Mouse (Mus musculus) urinary bladder, postnatal 10 days (tissue): ENCODE measurements around the gene Vmn1r33.
"Not testable (repeated sequence)": the region's sequence is repeated elsewhere in the genome, so short reads cannot be mapped to it uniquely, and the experiment has no call there.

Experiments
- DNase-seq: peaks from one replicate; pipeline ENCODE4 v3.0.0; 2022; ENCODE audit warnings: low spot score

Gene Vmn1r33

DNA sequence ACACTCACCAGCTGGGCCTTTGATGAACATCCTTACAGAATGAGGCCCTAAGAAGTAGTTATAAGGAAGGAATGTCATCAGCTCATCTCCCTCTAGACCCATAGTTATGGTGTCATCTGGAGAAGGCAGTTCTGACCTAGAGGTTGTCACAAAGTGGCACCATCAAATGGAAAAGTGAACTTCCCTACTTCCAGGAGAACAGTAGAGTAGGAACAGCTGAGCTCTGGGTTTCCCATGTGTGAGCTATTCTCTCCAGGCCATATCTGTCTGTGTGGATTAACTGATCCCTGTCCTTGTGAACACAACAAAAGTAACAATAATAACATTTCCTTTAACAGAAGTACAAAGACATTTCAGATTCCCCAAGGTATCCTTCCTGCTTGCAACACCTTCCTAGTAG, at the start of gene Vmn1r33:
Gene Vmn1r33 (minus strand): TSS at position 101 of the 400 bp plus-strand sequence.
- DNase-seq, result not testable (repeated sequence)

DNA sequence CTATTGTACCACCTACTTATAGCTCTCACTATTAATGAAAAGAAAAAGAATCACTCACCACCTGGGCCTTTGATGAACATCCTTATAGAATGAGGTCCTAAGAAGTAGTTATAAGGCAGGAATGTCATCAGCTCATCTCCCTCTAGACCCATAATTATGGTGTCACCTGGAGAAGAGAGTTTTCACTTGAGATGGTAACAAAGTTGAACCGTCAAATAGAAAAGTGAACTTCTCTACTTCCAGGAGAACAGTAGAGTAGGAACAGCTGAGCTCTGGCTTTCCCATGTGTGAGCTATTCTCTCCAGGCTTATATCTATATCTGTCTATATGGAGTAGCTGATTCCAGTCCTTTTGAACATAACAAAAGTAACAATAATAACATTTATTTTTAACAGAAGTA, 25.7 kb upstream of the Vmn1r33 start, which contains the start of gene Vmn1r34:
Gene Vmn1r34 (minus strand): TSS at position 101 of the 400 bp plus-strand sequence.
- DNase-seq, result no peak

GRCm38 (mm10) chr6:66595804-66596203, 22.3 kb downstream of the Vmn1r33 start:
- DNase-seq, result no peak
